8 mouse cellular contexts compared by ENCODE assay signal in genomic region chr1:38628426-38628825, GRCm38 (mm10). TPM values are rescaled to one million over a fixed set of nuclear protein-coding genes. Genes with fewer than 3 reads are reported as not detected.
DNase-seq lines count a peak whose midpoint lies in the region; ATAC-seq and TF ChIP-seq lines count a peak whose summit lies in the region.

No protein-coding gene starts in this region.

- H3K4me3 ChIP-seq in embryonic facial prominence, embryonic 13.5 days, result peak overlapping the region; percentile 85
- peak overlapping the region; percentile 98 for H3K4me3 ChIP-seq in limb, embryonic 10.5 days

- no peak for TF ChIP-seq POLR2A in brain, embryonic 14.5 days (IDR thresholded peaks at IDR 0.05; ENCODE audit: borderline replicate concordance, extremely low read depth, insufficient read depth, insufficient read length, poor library complexity, severe bottlenecking)

- H3K9me3 ChIP-seq in embryonic facial prominence, embryonic 13.5 days, result no peaks in the 10 kb centered on the region
- H3K9me3 ChIP-seq in limb, embryonic 10.5 days (replicated peaks), result no peaks in the 10 kb centered on the region

- 16% methylated on average over 8 of the region's 8 CpGs for WGBS in embryonic facial prominence, embryonic 13.5 days
- 25% methylated on average over 8 of the region's 8 CpGs for WGBS in limb, embryonic 10.5 days

- peak overlapping the region; percentile 70 for H3K4me2 ChIP-seq in embryonic facial prominence, embryonic 13.5 days

- H3K9ac ChIP-seq in embryonic facial prominence, embryonic 13.5 days, result peak overlapping the region; percentile 94

- 0 out of 2 replicates have a peak, but pooled peaks have one; percentile 10 for TF ChIP-seq CTCF in brain, embryonic 14.5 days (IDR thresholded peaks at IDR 0.05; ENCODE audit: borderline replicate concordance, extremely low read depth, insufficient read depth, insufficient read length)

- H3K27ac ChIP-seq in embryonic facial prominence, embryonic 13.5 days, result peak overlapping the region; percentile 97
- H3K27ac ChIP-seq in limb, embryonic 10.5 days, result peak overlapping the region; percentile 100

- H3K4me1 ChIP-seq in embryonic facial prominence, embryonic 13.5 days, result peaks cover 43% of the 10 kb centered on the region
- H3K4me1 ChIP-seq in limb, embryonic 10.5 days, result peaks cover 83% of the 10 kb centered on the region

- DNase-seq in kidney, postnatal 10 days, result peak; percentile 17
- DNase-seq in kidney, adult 18-20 months, result no peak
- DNase-seq in brain, embryonic 14.5 days (ENCODE audit: low read depth), result peak; percentile 57
- peak; percentile 61 for DNase-seq in limb, embryonic 10.5 days (ENCODE audit: low spot score)
- no peak for DNase-seq in urinary bladder, postnatal 36 days (ENCODE audit: low spot score in 2 of 2)
- no peak for DNase-seq in c-Kit-positive CD71-positive TER-119-positive erythroid progenitor cells, embryonic 14.5 days (ENCODE audit: low spot score)

- H3K27me3 ChIP-seq in embryonic facial prominence, embryonic 13.5 days, result peaks cover 13% of the 10 kb centered on the region; the same call in 1 of the 2 replicates
- H3K27me3 ChIP-seq in limb, embryonic 10.5 days (ENCODE audit: low read depth, poor library complexity, severe bottlenecking), result no peaks in the 10 kb centered on the region

- ATAC-seq in embryonic facial prominence, embryonic 13.5 days (ENCODE audit: insufficient number of reproducible peaks, insufficient read depth, low FRiP score, low TSS enrichment, low read depth), result no peak
- no peak for ATAC-seq in megakaryocyte-erythroid progenitor cell, adult 5-6 weeks (replicated peaks; ENCODE audit: low FRiP score, low TSS enrichment, poor library complexity, severe bottlenecking)

- H3K36me3 ChIP-seq in embryonic facial prominence, embryonic 13.5 days, result 0 out of 2 replicates have a peak, but pooled peaks cover under 1% of the 10 kb centered on the region
- peaks cover 8% of the 10 kb centered on the region for H3K36me3 ChIP-seq in limb, embryonic 10.5 days

RNA-seq across cellular contexts. Expression of gene Aff3, which starts 36.3 kb away (rescaled TPM):
- polyA plus RNA-seq in brain, embryonic 14.5 days (2012; rRNA removed), result 34.0 and 52.5 TPM in 2 replicates
- 12.0 and 20.1 TPM in 2 replicates for polyA plus RNA-seq in embryonic facial prominence, embryonic 13.5 days (2015; fragmentation: Nextera tagmentation; extraction: Ambion mirVana)
- polyA plus RNA-seq in limb, embryonic 10.5 days (2016; fragmentation: Nextera tagmentation; extraction: Ambion mirVana), result 33.9 and 38.8 TPM in 2 replicates
- 34.5 and 39.3 TPM in 2 replicates for total RNA-seq in megakaryocyte-erythroid progenitor cell, adult 5-6 weeks (2014; fragmentation: Nextera tagmentation)
- 14.2 and 65.8 TPM in 2 replicates for total RNA-seq in megakaryocyte-erythroid progenitor cell, adult 5-6 weeks (2017)

Comparison
In these comparisons a context has a peak if more than half of its experiments do, and no peak if none do; other contexts are left out.
1. DNase-seq: peak in kidney, postnatal 10 days (single experiment), brain, embryonic 14.5 days (single experiment) and limb, embryonic 10.5 days (single experiment); none in kidney, adult 18-20 months (single experiment), urinary bladder, postnatal 36 days (0 of 2) and c-Kit-positive CD71-positive TER-119-positive erythroid progenitor cells, embryonic 14.5 days (single experiment).